Mouse (Mus musculus) testis, adult 2 months (tissue): ENCODE measurements around the gene 9530068E07Rik.

Experiments
- CTCF ChIP-seq: fragments of 200-500 bp; IDR thresholded peaks from 2 replicates; pipeline ENCODE4 v1.5.1; 2012; ENCODE audit warnings: low read depth, mild to moderate bottlenecking, inconsistent platforms, low read length, moderate library complexity; ENCODE audit not compliant: control insufficient read depth, insufficient read depth, insufficient replicate concordance
- POLR2A ChIP-seq: fragments of 200-500 bp; IDR thresholded peaks from 2 replicates; pipeline ENCODE4 v1.6.1; 2012; ENCODE audit warnings: low read depth, mild to moderate bottlenecking, inconsistent platforms, low read length, moderate library complexity; ENCODE audit not compliant: control insufficient read depth

DNA sequence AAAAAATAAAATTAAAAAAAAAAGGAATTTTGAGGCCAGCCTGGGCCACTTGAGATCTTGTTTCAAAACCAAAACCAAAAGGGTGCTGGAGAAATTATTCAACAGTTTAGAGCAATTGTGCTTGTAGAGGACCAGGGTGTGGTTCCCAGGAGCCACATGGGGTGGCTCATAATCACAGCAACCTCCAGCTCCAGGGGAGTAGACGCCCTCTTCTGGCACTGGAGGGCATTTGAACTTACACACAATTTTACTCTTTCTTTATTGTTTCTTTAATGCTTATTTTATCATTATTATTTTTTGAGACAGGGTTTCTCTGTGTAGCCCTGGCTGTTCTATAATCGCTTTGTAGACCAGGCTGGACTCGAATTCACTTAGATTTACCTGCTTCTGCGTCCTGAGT is 885 bp upstream of the 9530068E07Rik start:
- no peak for TF ChIP-seq CTCF
- TF ChIP-seq POLR2A: no peak
